Mouse (Mus musculus): ENCODE measurements at regions not wholly inside any gene's neighbourhood (a gene's known extent, or its start where the extent isn't known, plus 50 kb on each side); places are given as distances from the start of the nearest gene placed in this dataset.
A peak's percentile ranks its signal among the peaks of the same experiment; 100 is the strongest.

DNA sequence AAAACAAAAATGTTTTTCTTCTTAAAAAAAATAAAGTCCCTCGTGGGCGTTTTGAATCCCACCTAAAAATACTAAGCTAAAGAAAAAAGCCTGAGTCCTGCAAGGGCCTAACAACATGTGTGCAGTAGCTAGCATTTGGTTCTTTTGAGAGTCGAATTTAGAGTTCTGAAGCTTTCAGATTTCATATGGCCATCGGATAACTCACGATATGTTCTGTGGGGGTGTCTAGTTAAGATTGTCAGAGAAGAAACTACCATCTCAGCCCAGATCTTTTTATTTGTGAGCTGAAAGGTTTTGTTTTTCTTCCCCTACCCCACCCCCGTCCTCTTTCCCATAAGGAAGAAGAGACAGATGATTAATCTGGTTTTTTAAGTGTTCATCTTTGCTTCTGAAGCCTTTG is 327.8 kb downstream of the Slc4a3 start:
- H3K9ac ChIP-seq (ENCODE audit: low read length), result no peak overlapping the region
- WGBS, result 90% methylated on average over 6 of the region's 6 CpGs
- H3K27me3 ChIP-seq (replicated peaks; ENCODE audit: control insufficient read depth, insufficient read depth, low read length), result no peaks in the 10 kb centered on the region
- no peak overlapping the region for H3K27ac ChIP-seq (ENCODE audit: low read depth, low read length)
- no peaks in the 10 kb centered on the region for H3K4me1 ChIP-seq (ENCODE audit: control insufficient read depth, insufficient read depth, low read length)
- no peaks in the 10 kb centered on the region for H3K36me3 ChIP-seq (ENCODE audit: control insufficient read depth, insufficient read depth, low read length)
- no peak overlapping the region for H3K4me3 ChIP-seq (ENCODE audit: low read depth, low read length)
- H3K4me2 ChIP-seq (ENCODE audit: low read length), result no peak overlapping the region
- DNase-seq (ENCODE audit: low spot score) (no peak), ATAC-seq (no peak)
- no peaks in the 10 kb centered on the region for H3K9me3 ChIP-seq (replicated peaks; ENCODE audit: control insufficient read depth, low read length)

DNA sequence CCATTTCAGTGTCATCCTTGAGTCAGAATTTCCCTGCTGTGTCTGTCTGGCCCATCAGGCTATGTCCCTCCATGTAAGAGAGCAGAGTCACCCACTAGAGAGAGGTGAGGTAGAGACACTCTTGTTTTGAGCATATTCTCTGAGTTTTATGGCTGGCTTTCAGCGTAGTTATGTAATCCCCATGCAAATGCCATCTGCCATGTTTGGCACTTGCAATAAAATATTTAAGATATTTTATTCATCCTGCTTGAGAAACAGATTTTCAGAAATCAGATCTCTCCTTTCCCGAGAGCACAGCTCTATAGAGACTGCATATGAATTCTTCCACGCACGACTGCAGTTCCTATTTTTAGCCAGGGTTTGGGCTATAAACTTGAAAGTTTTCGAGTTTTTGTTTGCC is 331.1 kb downstream of the Slc4a3 start:
- Histone ChIP-seq H3K4me3 (ENCODE audit: low read depth, low read length) (no peak overlapping the region), H3K4me1 (ENCODE audit: control insufficient read depth, insufficient read depth, low read length) (no peaks in the 10 kb centered on the region), H3K27ac (ENCODE audit: low read depth, low read length) (no peak overlapping the region), H3K9ac (ENCODE audit: low read length) (no peak overlapping the region), H3K36me3 (ENCODE audit: control insufficient read depth, insufficient read depth, low read length) (no peaks in the 10 kb centered on the region), H3K9me3 (replicated peaks; ENCODE audit: control insufficient read depth, low read length) (no peaks in the 10 kb centered on the region), H3K4me2 (ENCODE audit: low read length) (no peak overlapping the region), H3K27me3 (replicated peaks; ENCODE audit: control insufficient read depth, insufficient read depth, low read length) (no peaks in the 10 kb centered on the region)
- DNase-seq (ENCODE audit: low spot score) (peak; percentile 58), ATAC-seq (no peak)
- 81% methylated on average over 5 of the region's 5 CpGs for WGBS

DNA sequence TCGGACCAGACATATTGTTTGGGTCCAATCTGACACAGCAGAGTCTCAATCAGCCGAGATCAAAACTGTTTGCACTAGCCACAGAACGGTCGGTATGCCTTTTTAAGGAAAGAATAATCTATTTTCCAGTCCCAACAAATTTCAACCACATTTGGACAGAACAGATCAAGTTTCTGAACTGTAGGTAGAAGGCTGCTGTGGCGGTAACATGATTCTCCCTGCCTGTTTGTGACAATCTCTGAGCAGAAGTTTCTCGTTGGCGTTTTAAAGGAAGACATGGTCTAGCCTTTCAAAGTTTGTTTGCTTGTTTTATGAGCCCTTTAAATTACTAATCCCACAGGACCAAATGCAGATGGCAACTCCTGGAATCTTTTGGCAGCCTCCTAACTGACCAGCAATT is 339.6 kb downstream of the Slc4a3 start:
- Histone ChIP-seq H3K9me3 (replicated peaks; ENCODE audit: control insufficient read depth, low read length) (no peaks in the 10 kb centered on the region), H3K4me1 (ENCODE audit: control insufficient read depth, insufficient read depth, low read length) (peaks cover 15% of the 10 kb centered on the region), H3K36me3 (ENCODE audit: control insufficient read depth, insufficient read depth, low read length) (no peaks in the 10 kb centered on the region), H3K27me3 (replicated peaks; ENCODE audit: control insufficient read depth, insufficient read depth, low read length) (no peaks in the 10 kb centered on the region), H3K4me3 (ENCODE audit: low read depth, low read length) (no peak overlapping the region), H3K27ac (ENCODE audit: low read depth, low read length) (no peak overlapping the region), H3K9ac (ENCODE audit: low read length) (no peak overlapping the region), H3K4me2 (ENCODE audit: low read length) (no peak overlapping the region)
- ATAC-seq (no peak), DNase-seq (ENCODE audit: low spot score) (no peak)
- 72% methylated on average over 7 of the region's 7 CpGs for WGBS

DNA sequence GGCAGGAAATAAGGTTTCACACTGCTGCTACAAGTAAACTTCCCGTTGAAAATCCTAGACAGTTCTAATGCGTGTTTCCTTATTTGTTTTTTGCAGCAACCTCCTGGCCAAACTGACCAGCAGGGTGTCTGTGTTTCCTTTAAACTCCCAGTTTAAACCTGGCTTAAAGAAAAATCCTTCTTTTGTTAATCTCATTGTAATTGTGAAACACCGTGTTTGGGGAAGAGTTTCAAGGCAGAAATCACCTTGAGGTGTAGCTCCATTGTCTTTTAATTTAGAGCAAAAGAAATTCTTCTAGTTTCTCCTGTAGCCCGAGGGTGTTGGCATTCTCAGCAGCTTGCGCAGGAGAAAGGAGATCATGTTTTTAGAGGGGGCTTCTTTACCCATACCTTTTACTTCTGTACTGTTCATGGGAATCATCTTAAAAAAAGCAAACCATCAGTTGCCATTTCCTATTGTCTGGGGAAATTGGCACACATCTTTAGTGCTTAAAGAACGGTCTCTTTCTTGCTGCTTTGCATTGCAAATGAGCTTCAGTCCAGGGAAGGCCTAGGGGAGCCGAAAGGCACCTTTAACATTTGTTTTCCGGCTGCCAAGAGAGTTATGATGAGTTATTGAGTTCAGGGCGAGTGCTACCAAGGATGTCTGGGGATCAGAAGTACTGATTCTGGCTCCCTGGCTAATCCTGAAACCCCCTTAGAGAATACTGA is 342.6 kb downstream of the Slc4a3 start:
- Histone ChIP-seq H3K9ac (ENCODE audit: low read length) (no peak overlapping the region), H3K36me3 (ENCODE audit: control insufficient read depth, insufficient read depth, low read length) (no peaks in the 10 kb centered on the region), H3K4me3 (ENCODE audit: low read depth, low read length) (no peak overlapping the region), H3K4me1 (ENCODE audit: control insufficient read depth, insufficient read depth, low read length) (peaks cover 21% of the 10 kb centered on the region), H3K27ac (ENCODE audit: low read depth, low read length) (0 out of 2 replicates have a peak overlapping the region, but pooled peaks have one; percentile 9), H3K9me3 (replicated peaks; ENCODE audit: control insufficient read depth, low read length) (0 out of 2 replicates have a peak, but pooled peaks cover 2% of the 10 kb centered on the region), H3K4me2 (ENCODE audit: low read length) (peak overlapping the region; percentile 22; the same call in 1 of the 2 replicates), H3K27me3 (replicated peaks; ENCODE audit: control insufficient read depth, insufficient read depth, low read length) (no peaks in the 10 kb centered on the region)
- 4% methylated on average over 9 of the region's 9 CpGs for WGBS
- DNase-seq (ENCODE audit: low spot score) (peak; percentile 52), ATAC-seq (peak; percentile 34; the same call in 1 of the 2 replicates)

DNA sequence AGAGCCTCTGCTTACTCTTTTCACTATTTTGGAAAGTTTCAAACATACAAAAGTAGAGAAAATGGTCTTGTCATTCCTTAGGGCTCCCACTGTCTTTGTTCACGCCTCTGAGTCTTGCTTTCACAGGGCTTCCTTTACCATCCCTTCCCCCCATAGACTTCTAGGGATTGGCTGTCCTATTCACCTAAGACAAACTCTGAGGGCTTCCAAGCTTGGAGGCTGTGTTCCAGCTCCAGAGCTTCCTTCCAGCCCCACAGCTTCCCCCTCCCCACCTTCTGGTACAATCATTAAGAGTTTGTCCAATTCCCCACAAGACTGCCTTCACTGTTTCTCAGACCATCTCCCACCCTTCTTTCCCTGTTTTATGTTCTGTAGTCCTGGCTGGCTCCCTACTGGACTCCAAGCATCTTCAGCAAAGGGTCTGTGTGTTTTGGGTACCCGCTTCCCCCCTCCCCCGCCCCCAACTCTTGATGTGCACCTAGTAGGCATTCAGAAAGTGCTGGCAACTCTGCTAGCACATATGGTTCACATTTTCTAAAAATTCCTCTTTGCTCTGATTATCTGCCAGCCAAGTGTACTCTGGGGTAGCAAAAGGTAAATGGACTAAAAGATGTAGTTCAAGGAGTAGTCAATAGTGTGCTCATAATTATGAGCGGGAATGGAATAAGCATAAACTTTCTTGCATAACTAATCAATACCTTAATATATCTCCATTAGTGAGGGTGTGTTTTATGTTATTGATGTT is 344.0 kb downstream of the Slc4a3 start:
- Histone ChIP-seq H3K9ac (ENCODE audit: low read length) (no peak overlapping the region), H3K36me3 (ENCODE audit: control insufficient read depth, insufficient read depth, low read length) (no peaks in the 10 kb centered on the region), H3K4me2 (ENCODE audit: low read length) (no peak overlapping the region), H3K27me3 (replicated peaks; ENCODE audit: control insufficient read depth, insufficient read depth, low read length) (no peaks in the 10 kb centered on the region), H3K4me1 (ENCODE audit: control insufficient read depth, insufficient read depth, low read length) (peaks cover 21% of the 10 kb centered on the region), H3K27ac (ENCODE audit: low read depth, low read length) (no peak overlapping the region), H3K4me3 (ENCODE audit: low read depth, low read length) (no peak overlapping the region), H3K9me3 (replicated peaks; ENCODE audit: control insufficient read depth, low read length) (0 out of 2 replicates have a peak, but pooled peaks cover 4% of the 10 kb centered on the region)
- WGBS, result 63% methylated on average over 4 of the region's 4 CpGs
- ATAC-seq, result 0 out of 2 replicates have a peak, but pooled peaks have one; percentile 40
- peak; percentile 27 for DNase-seq (ENCODE audit: low spot score)

DNA sequence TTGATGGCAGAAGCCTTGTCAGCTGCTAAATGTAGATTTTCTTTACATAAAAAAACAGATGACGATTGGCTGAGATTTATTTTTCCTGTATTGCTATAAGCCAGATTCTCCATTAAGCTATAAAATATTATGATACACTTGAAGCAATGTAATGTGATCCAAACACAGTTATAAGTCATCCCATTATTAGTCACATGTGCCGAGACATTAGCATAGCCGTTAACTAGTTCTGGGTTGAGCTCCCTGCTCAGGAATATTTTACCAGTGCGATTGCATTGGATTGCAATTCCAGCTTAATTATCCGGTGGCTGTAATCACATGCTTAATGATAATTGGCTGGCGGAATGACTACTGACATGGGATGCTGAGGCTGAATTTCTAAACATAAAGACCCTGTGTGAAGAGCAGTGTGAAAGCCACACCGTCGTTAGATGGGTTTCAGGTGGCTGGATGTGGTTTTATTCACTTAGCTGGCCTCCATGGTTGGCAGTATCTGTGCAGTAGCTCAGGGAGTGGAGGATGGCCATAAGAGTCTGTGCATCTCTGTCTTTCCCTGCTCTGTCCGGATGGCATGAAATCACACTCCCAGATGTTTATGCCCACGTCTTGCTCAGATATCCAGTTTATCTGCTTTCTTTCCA is 344.7 kb downstream of the Slc4a3 start:
- Histone ChIP-seq H3K9ac (ENCODE audit: low read length) (no peak overlapping the region), H3K27me3 (replicated peaks; ENCODE audit: control insufficient read depth, insufficient read depth, low read length) (no peaks in the 10 kb centered on the region), H3K4me2 (ENCODE audit: low read length) (no peak overlapping the region), H3K4me3 (ENCODE audit: low read depth, low read length) (no peak overlapping the region), H3K36me3 (ENCODE audit: control insufficient read depth, insufficient read depth, low read length) (no peaks in the 10 kb centered on the region), H3K4me1 (ENCODE audit: control insufficient read depth, insufficient read depth, low read length) (peaks cover 21% of the 10 kb centered on the region), H3K27ac (ENCODE audit: low read depth, low read length) (no peak overlapping the region), H3K9me3 (replicated peaks; ENCODE audit: control insufficient read depth, low read length) (0 out of 2 replicates have a peak, but pooled peaks cover 4% of the 10 kb centered on the region)
- DNase-seq (ENCODE audit: low spot score) (peak; percentile 61), ATAC-seq (no peak)
- WGBS, result 38% methylated on average over 10 of the region's 10 CpGs

DNA sequence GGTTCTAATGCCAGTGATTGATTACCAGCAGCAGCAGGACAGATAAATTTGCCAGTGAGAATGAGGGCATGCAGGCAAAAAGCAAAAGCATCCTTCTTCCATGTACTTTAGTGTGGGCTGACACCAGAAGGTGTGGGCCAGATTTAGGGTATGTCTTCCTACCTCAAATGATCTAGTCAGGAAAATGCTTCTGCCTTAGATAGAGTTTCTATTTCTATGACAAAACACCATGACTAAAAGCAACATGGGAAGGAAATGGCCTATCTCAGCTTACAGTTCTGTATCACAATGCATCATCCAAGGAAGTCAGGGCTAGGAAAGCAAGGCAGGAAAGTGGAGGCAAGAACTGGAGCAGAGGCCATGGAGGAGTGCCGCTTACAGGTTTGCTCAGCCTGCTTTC is 349.5 kb downstream of the Slc4a3 start:
- ATAC-seq (no peak), DNase-seq (ENCODE audit: low spot score) (no peak)
- H3K27ac ChIP-seq (ENCODE audit: low read depth, low read length), result no peak overlapping the region
- H3K9ac ChIP-seq (ENCODE audit: low read length), result no peak overlapping the region
- H3K36me3 ChIP-seq (ENCODE audit: control insufficient read depth, insufficient read depth, low read length), result no peaks in the 10 kb centered on the region
- 100% methylated on average over 1 of the region's 1 CpGs for WGBS
- H3K4me3 ChIP-seq (ENCODE audit: low read depth, low read length), result no peak overlapping the region
- H3K27me3 ChIP-seq (replicated peaks; ENCODE audit: control insufficient read depth, insufficient read depth, low read length), result no peaks in the 10 kb centered on the region
- no peak overlapping the region for H3K4me2 ChIP-seq (ENCODE audit: low read length)
- H3K9me3 ChIP-seq (replicated peaks; ENCODE audit: control insufficient read depth, low read length), result 0 out of 2 replicates have a peak, but pooled peaks cover 4% of the 10 kb centered on the region
- H3K4me1 ChIP-seq (ENCODE audit: control insufficient read depth, insufficient read depth, low read length), result peaks cover 7% of the 10 kb centered on the region; the same call in 1 of the 2 replicates

DNA sequence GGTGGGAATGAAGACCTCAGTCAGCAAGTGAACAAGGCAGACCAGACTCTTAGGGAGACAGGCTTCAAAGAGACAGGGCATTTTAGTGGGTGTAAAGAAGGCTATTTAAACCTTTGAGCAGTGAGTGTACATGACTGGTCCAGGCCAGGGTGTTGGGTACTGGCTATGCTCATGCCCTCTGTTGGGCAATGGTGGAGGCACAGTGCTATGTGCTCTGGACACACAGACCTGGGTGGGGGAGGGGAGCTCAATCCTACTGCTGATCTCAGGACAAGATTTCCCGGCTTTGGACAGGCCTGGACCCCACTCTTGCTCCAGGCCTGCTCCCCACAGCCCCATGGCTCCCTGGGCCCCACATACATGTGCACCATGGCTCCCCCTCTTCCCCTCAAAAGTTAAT is 355.1 kb downstream of the Slc4a3 start:
- DNase-seq (ENCODE audit: low spot score) (peak; percentile 39), ATAC-seq (peak; percentile 42; the same call in 1 of the 2 replicates)
- Histone ChIP-seq H3K4me2 (ENCODE audit: low read length) (no peak overlapping the region), H3K4me1 (ENCODE audit: control insufficient read depth, insufficient read depth, low read length) (peaks cover 20% of the 10 kb centered on the region), H3K9me3 (replicated peaks; ENCODE audit: control insufficient read depth, low read length) (no peaks in the 10 kb centered on the region), H3K27ac (ENCODE audit: low read depth, low read length) (no peak overlapping the region), H3K27me3 (replicated peaks; ENCODE audit: control insufficient read depth, insufficient read depth, low read length) (no peaks in the 10 kb centered on the region), H3K4me3 (ENCODE audit: low read depth, low read length) (no peak overlapping the region), H3K9ac (ENCODE audit: low read length) (no peak overlapping the region), H3K36me3 (ENCODE audit: control insufficient read depth, insufficient read depth, low read length) (no peaks in the 10 kb centered on the region)
- 13% methylated on average over 1 of the region's 1 CpGs for WGBS
